Mouse (Mus musculus): ENCODE measurements at regions not wholly inside any gene's neighbourhood (a gene's known extent, or its start where the extent isn't known, plus 50 kb on each side); places are given as distances from the start of the nearest gene placed in this dataset.
A peak's percentile ranks its signal among the peaks of the same experiment; 100 is the strongest.
"Not testable (repeated sequence)": the region's sequence is repeated elsewhere in the genome, so short reads cannot be mapped to it uniquely, and the experiment has no call there.

GRCm38 (mm10) chr14:86294606-86295005, 846.4 kb downstream of the Diaph3 start:
- not testable (repeated sequence) for H3K4me1 ChIP-seq (replicated peaks); H3K9ac ChIP-seq; H3K27ac ChIP-seq (replicated peaks); H3K4me3 ChIP-seq; H3K36me3 ChIP-seq; H3K9me3 ChIP-seq; ATAC-seq (ENCODE audit: low read depth); H3K27me3 ChIP-seq; H3K4me2 ChIP-seq
- 89% methylated on average over 5 of the region's 5 CpGs for WGBS

GRCm38 (mm10) chr14:86293804-86294203, 847.2 kb downstream of the Diaph3 start:
- H3K27me3 ChIP-seq: no peaks in the 10 kb centered on the region
- no peak overlapping the region for H3K4me2 ChIP-seq
- H3K4me3 ChIP-seq: no peak overlapping the region
- no peaks in the 10 kb centered on the region for H3K4me1 ChIP-seq (replicated peaks)
- H3K9me3 ChIP-seq: no peaks in the 10 kb centered on the region
- H3K27ac ChIP-seq (replicated peaks): no peak overlapping the region
- H3K36me3 ChIP-seq: no peaks in the 10 kb centered on the region
- 86% methylated on average over 1 of the region's 1 CpGs for WGBS
- no peak overlapping the region for H3K9ac ChIP-seq
- ATAC-seq (ENCODE audit: low read depth): no peak

- H3K4me3 ChIP-seq: no peak overlapping the region
- no peak for ATAC-seq (ENCODE audit: low read depth)
- no peaks in the 10 kb centered on the region for H3K9me3 ChIP-seq
- H3K4me2 ChIP-seq: no peak overlapping the region
- H3K9ac ChIP-seq: no peak overlapping the region
- no peaks in the 10 kb centered on the region for H3K36me3 ChIP-seq
- no peak overlapping the region for H3K27ac ChIP-seq (replicated peaks)
- WGBS: 77% methylated on average over 3 of the region's 3 CpGs
- H3K4me1 ChIP-seq (replicated peaks): no peaks in the 10 kb centered on the region
- no peaks in the 10 kb centered on the region for H3K27me3 ChIP-seq
Measured at GRCm38 (mm10) chr14:86293371-86293770, 847.7 kb downstream of the Diaph3 start.

- Histone ChIP-seq H3K9ac (no peak overlapping the region), H3K36me3 (no peaks in the 10 kb centered on the region), H3K27me3 (no peaks in the 10 kb centered on the region), H3K4me2 (no peak overlapping the region), H3K4me1 (replicated peaks) (no peaks in the 10 kb centered on the region), H3K27ac (replicated peaks) (no peak overlapping the region), H3K9me3 (no peaks in the 10 kb centered on the region), H3K4me3 (no peak overlapping the region)
- ATAC-seq (ENCODE audit: low read depth): no peak
- WGBS: 92% methylated on average over 3 of the region's 3 CpGs
Measured at GRCm38 (mm10) chr14:86290556-86290955, 850.5 kb downstream of the Diaph3 start.

GRCm38 (mm10) chr14:86261640-86262230, 879.3 kb downstream of the Diaph3 start:
- H3K9ac ChIP-seq: no peak overlapping the region
- peak overlapping the region; percentile 13 for H3K4me2 ChIP-seq
- peak; percentile 59; the same call in 1 of the 2 replicates for ATAC-seq (ENCODE audit: low read depth)
- 45% methylated on average over 8 of the region's 8 CpGs for WGBS
- 0 out of 2 replicates have a peak overlapping the region, but pooled peaks have one; percentile 10 for H3K27ac ChIP-seq (replicated peaks)
- no peaks in the 10 kb centered on the region for H3K9me3 ChIP-seq
- no peaks in the 10 kb centered on the region for H3K36me3 ChIP-seq
- H3K4me1 ChIP-seq (replicated peaks): peaks cover 10% of the 10 kb centered on the region
- H3K4me3 ChIP-seq: no peak overlapping the region
- H3K27me3 ChIP-seq: no peaks in the 10 kb centered on the region

- H3K9me3 ChIP-seq: no peaks in the 10 kb centered on the region
- H3K27ac ChIP-seq (replicated peaks): no peak overlapping the region
- H3K4me2 ChIP-seq: no peak overlapping the region
- no peak for ATAC-seq (ENCODE audit: low read depth)
- no peaks in the 10 kb centered on the region for H3K4me1 ChIP-seq (replicated peaks)
- no peaks in the 10 kb centered on the region for H3K27me3 ChIP-seq
- no peak overlapping the region for H3K9ac ChIP-seq
- 72% methylated on average over 1 of the region's 1 CpGs for WGBS
- H3K4me3 ChIP-seq: no peak overlapping the region
- no peaks in the 10 kb centered on the region for H3K36me3 ChIP-seq
Measured at GRCm38 (mm10) chr14:86254196-86254595, 886.8 kb downstream of the Diaph3 start.

- Histone ChIP-seq H3K4me3 (no peak overlapping the region), H3K27me3 (no peaks in the 10 kb centered on the region), H3K4me1 (replicated peaks) (no peaks in the 10 kb centered on the region), H3K9me3 (no peaks in the 10 kb centered on the region), H3K36me3 (no peaks in the 10 kb centered on the region), H3K27ac (replicated peaks) (no peak overlapping the region), H3K4me2 (no peak overlapping the region), H3K9ac (no peak overlapping the region)
- ATAC-seq (ENCODE audit: low read depth): no peak
Measured at GRCm38 (mm10) chr14:86251617-86252016, 889.4 kb downstream of the Diaph3 start.

GRCm38 (mm10) chr14:86247686-86248085, 893.3 kb downstream of the Diaph3 start:
- Histone ChIP-seq H3K9me3 (no peaks in the 10 kb centered on the region), H3K9ac (no peak overlapping the region), H3K27ac (replicated peaks) (no peak overlapping the region), H3K4me2 (no peak overlapping the region), H3K27me3 (no peaks in the 10 kb centered on the region), H3K36me3 (no peaks in the 10 kb centered on the region), H3K4me1 (replicated peaks) (no peaks in the 10 kb centered on the region), H3K4me3 (no peak overlapping the region)
- 95% methylated on average over 4 of the region's 4 CpGs for WGBS
- no peak for ATAC-seq (ENCODE audit: low read depth)

GRCm38 (mm10) chr14:86246770-86247169, 894.3 kb downstream of the Diaph3 start:
- H3K4me3 ChIP-seq: no peak overlapping the region
- H3K4me2 ChIP-seq: no peak overlapping the region
- no peaks in the 10 kb centered on the region for H3K4me1 ChIP-seq (replicated peaks)
- H3K9ac ChIP-seq: no peak overlapping the region
- H3K27ac ChIP-seq (replicated peaks): no peak overlapping the region
- no peaks in the 10 kb centered on the region for H3K9me3 ChIP-seq
- H3K27me3 ChIP-seq: no peaks in the 10 kb centered on the region
- 94% methylated on average over 8 of the region's 8 CpGs for WGBS
- ATAC-seq (ENCODE audit: low read depth): no peak
- H3K36me3 ChIP-seq: no peaks in the 10 kb centered on the region

- no peaks in the 10 kb centered on the region for H3K27me3 ChIP-seq
- 82% methylated on average over 1 of the region's 1 CpGs for WGBS
- H3K4me2 ChIP-seq: no peak overlapping the region
- no peak for ATAC-seq (ENCODE audit: low read depth)
- H3K4me3 ChIP-seq: no peak overlapping the region
- H3K9me3 ChIP-seq: no peaks in the 10 kb centered on the region
- no peak overlapping the region for H3K9ac ChIP-seq
- H3K4me1 ChIP-seq (replicated peaks): no peaks in the 10 kb centered on the region
- no peaks in the 10 kb centered on the region for H3K36me3 ChIP-seq
- no peak overlapping the region for H3K27ac ChIP-seq (replicated peaks)
Measured at GRCm38 (mm10) chr14:86243662-86244061, 897.4 kb downstream of the Diaph3 start.

- Histone ChIP-seq H3K27me3 (no peaks in the 10 kb centered on the region), H3K4me1 (replicated peaks) (no peaks in the 10 kb centered on the region), H3K4me3 (no peak overlapping the region), H3K9me3 (no peaks in the 10 kb centered on the region), H3K4me2 (no peak overlapping the region), H3K27ac (replicated peaks) (no peak overlapping the region), H3K9ac (no peak overlapping the region), H3K36me3 (no peaks in the 10 kb centered on the region)
- ATAC-seq (ENCODE audit: low read depth): no peak
- 46% methylated on average over 1 of the region's 1 CpGs for WGBS
Measured at GRCm38 (mm10) chr14:86242836-86243235, 898.2 kb downstream of the Diaph3 start.

GRCm38 (mm10) chr14:86239090-86239489, 901.9 kb downstream of the Diaph3 start:
- no peaks in the 10 kb centered on the region for H3K9me3 ChIP-seq
- WGBS: 50% methylated on average over 2 of the region's 2 CpGs
- no peaks in the 10 kb centered on the region for H3K36me3 ChIP-seq
- no peak overlapping the region for H3K4me2 ChIP-seq
- H3K9ac ChIP-seq: no peak overlapping the region
- H3K27ac ChIP-seq (replicated peaks): no peak overlapping the region
- ATAC-seq (ENCODE audit: low read depth): no peak
- H3K27me3 ChIP-seq: no peaks in the 10 kb centered on the region
- H3K4me3 ChIP-seq: no peak overlapping the region
- no peaks in the 10 kb centered on the region for H3K4me1 ChIP-seq (replicated peaks)

- Histone ChIP-seq H3K4me1 (replicated peaks) (no peaks in the 10 kb centered on the region), H3K36me3 (no peaks in the 10 kb centered on the region), H3K4me2 (no peak overlapping the region), H3K9ac (no peak overlapping the region), H3K9me3 (no peaks in the 10 kb centered on the region), H3K4me3 (no peak overlapping the region), H3K27ac (replicated peaks) (no peak overlapping the region), H3K27me3 (no peaks in the 10 kb centered on the region)
- WGBS: 89% methylated on average over 1 of the region's 1 CpGs
- ATAC-seq (ENCODE audit: low read depth): no peak
Measured at GRCm38 (mm10) chr14:86233305-86233704, 907.7 kb downstream of the Diaph3 start.

Measured in neural tube, embryonic 13.5 days (tissue).